Mouse (Mus musculus) neural tube, postnatal 0 days (tissue): ENCODE data around the gene Spata21. TPM values are rescaled to one million over a fixed set of nuclear protein-coding genes. Genes with fewer than 3 reads are reported as not detected.

Experiments
- polyA plus RNA-seq: library from polyadenylated mRNA; unstranded; fragments of >200 nt; fragmentation: Nextera tagmentation; extraction: Ambion mirVana; gene quantifications from 2 replicates; pipeline ENCODE4 v1.2.1, GENCODE M21; 2015

Spata21 gene
- 1.8 and 1.9 TPM in 2 replicates for polyA plus RNA-seq

GRCm38 (mm10) chr4:141088033-141088432 lies at the start of gene Spata21:
TSS of gene Spata21 (plus strand) at chr4:141088333.

GRCm38 (mm10) chr4:141060426-141061301 lies 27.5 kb upstream of the Spata21 start, which contains the start of gene Crocc:
TSS of gene Crocc (minus strand) at chr4:141060550.

GRCm38 (mm10) chr4:141077681-141078509 lies 10.2 kb upstream of the Spata21 start, which contains the start of gene Necap2:
TSS of gene Necap2 (minus strand) at chr4:141078357.

GRCm38 (mm10) chr4:141139116-141139970 lies 51.2 kb downstream of the Spata21 start, which contains the start of gene Szrd1:
TSS of gene Szrd1 (minus strand) at chr4:141139775.

GRCm38 (mm10) chr4:141147112-141148008 lies 59.2 kb downstream of the Spata21 start, which contains the start of gene Fbxo42:
TSS of gene Fbxo42 (plus strand) at chr4:141147913.

Other genes starting within 250 kb of the Spata21 start
- 0.11 TPM in 1 of 2 replicates, not detected in the other for gene Padi1, start 242.6 kb upstream of the Spata21 start, polyA plus RNA-seq
- 3.7 and 3.8 TPM in 2 replicates for gene Padi2, start 182.0 kb upstream of the Spata21 start, polyA plus RNA-seq
- gene Sdhb, start 127.1 kb upstream of the Spata21 start, polyA plus RNA-seq, result 611 and 636 TPM in 2 replicates
- gene Atp13a2, start 101.5 kb upstream of the Spata21 start, polyA plus RNA-seq, result 176 and 204 TPM in 2 replicates
- 137 and 164 TPM in 2 replicates for gene Mfap2, start 77.9 kb upstream of the Spata21 start, polyA plus RNA-seq
- gene Crocc, start 27.8 kb upstream of the Spata21 start, polyA plus RNA-seq, result 3.4 TPM in 2 replicates
- gene Necap2, start 10.0 kb upstream of the Spata21 start, polyA plus RNA-seq, result 56.6 and 57.3 TPM in 2 replicates
- 17.0 and 17.4 TPM in 2 replicates for gene Szrd1, start 51.4 kb downstream of the Spata21 start, polyA plus RNA-seq
- 17.6 and 18.1 TPM in 2 replicates for gene Fbxo42, start 59.6 kb downstream of the Spata21 start, polyA plus RNA-seq
- gene Rsg1, start 125.6 kb downstream of the Spata21 start, polyA plus RNA-seq, result 6.8 and 7.7 TPM in 2 replicates
- 2.4 and 2.9 TPM in 2 replicates for gene Arhgef19, start 151.2 kb downstream of the Spata21 start, polyA plus RNA-seq
- 0.45 and 0.59 TPM in 2 replicates for gene Epha2, start 212.9 kb downstream of the Spata21 start, polyA plus RNA-seq